Mouse (Mus musculus) E14TG2a.4 (cell line): ENCODE results near the gene Eapp.

Experiments
- CTCF ChIP-seq: conservative IDR thresholded peaks from 2 replicates; pipeline ENCODE4 v1.5.1; 2014; ENCODE audit warnings: low read length
- NANOG ChIP-seq: IDR thresholded peaks from 2 replicates; pipeline ENCODE4 v1.6.1; 2014; ENCODE audit warnings: borderline replicate concordance, low read length, mixed read lengths
- POU5F1 ChIP-seq: IDR thresholded peaks from 2 replicates; pipeline ENCODE4 v1.6.1; 2014; ENCODE audit warnings: low read length, borderline replicate concordance

DNA sequence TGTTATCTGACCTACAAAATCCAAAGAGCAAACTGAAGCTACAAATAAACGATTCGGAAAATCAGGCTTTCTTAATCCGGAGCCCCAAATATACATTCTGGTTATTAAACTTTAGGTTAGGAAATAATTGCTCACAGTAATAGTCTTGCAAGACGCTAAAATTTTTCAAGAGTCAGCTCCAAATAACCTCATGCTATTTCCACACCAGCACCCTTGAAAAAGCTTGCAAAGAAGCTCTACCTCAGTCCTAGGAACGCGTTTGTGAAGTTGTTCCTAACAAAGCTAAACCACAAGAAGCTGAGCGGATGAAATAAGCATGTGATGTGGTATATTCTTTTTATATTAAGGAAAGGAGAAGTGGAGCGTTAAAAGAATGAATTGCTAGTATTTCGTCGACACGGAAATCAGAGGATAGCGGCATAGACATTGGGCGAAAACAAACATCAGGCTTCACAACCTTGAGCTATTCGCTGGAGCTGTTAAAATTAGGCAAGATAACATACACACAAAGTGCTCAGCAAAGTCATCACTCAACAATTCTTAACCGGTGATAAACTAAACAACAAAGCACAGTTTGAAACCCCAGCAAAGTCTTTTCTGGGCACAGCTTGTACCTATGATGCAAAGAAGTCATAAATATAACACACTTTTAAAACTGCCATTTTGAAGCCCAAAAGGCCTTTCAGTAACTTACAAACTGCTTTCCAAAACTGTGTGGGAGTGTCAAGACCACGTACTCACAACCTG lies 40.2 kb downstream of the Eapp start:
- TF ChIP-seq CTCF (no peak), NANOG (no peak), POU5F1 (no peak)
